Mouse (Mus musculus): ENCODE results near the gene Ambra1.

The Ambra1 gene

DNA sequence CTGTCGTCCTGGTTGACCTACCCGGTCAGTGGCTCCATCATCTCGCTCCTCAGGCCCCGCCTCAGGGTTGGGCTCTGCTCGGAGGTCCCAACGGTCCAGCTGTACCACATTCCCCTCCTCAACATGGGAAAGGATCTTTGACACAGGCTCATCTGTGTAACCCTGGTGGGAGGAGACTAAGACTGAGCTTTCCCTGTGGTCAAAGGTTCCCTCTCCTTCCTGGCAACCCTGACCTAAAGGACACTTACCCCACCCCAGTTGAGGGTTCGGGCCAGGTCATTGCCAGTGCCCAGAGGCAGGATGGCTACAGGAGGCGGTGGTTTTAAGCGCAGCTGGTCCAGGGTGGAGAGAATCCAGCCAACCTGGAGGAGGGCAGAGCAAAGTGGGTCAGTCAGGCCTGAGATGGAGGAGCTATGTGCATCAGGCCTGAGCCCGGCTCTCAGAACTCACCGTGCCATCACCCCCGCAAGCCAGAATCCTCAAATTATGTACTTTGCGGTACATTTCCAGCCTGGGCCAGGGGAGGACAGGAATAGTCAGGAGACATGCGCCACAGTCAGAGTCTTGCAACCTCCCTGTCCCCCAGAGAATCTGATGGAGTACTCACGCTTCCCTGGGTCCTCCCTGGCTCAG is 209.5 kb downstream of the Ambra1 start:
- peak; percentile 24 to 34 for DNase-seq

- DNase-seq = peak; percentile 28 to 55
Measured at GRCm38 (mm10) chr2:91942356-91942755, 212.4 kb downstream of the Ambra1 start.

DNA sequence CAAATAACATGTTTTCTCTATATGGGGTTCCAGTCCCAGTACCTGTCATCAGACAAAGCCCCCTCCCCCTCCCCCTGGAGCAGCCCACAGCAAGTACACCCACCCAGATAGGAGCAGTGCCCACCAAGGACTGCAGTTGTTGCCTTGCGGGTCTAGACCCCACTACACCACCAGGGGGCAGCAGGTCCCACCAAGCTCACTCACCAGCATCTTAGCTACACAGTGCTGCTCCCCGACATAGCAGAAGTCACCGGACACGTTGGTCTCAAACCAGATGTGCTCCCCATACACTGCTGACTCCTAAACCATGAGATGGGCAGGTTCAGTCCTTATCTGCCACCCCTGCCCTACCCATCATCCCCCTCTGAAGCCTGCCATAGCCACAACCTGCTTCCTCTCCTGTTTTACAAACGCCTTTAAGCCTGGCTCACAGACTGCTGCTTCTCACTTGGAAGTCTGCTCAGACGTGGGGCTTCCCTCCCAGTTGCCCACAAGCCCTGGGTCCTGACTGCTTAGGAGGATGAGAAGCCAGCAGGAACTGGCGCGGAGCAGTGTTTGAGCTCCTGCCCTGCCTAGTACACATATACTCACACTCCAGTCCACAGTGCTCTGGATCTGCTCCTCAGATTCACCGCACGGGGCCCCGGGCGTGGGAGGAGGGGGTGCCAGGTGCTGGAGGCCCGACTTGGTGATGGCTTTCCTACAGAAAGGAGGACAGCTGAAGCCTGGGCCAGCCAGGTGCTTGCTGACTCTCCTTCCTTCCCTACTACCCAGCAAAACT is 214.4 kb downstream of the Ambra1 start:
- DNase-seq = peak; percentile 89 to 90

GRCm38 (mm10) chr2:91945483-91945882 is 215.5 kb downstream of the Ambra1 start, which contains the start of gene Gm9821:
Gm9821 (plus strand) TSS chr2:91945703.
- no peak for DNase-seq

DNA sequence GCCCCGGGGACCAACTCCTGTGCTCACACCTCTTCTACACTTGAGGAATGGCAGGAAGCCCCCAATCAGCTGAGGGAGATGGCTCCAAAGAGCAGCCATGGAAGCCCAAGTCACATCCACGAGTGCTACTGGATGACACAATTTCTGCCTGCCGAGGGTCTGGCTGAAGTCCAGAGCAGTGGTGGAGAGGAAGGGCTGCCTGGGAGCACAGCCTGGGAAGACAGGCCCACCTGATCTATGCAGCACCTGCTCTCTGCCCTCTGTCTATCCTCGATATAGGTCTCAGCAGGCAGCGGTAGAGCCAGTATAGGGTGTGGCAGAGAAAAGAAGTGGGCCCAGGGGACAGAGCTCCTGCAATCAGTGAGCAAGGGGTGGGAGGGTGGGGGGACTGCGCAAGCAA is 216.9 kb downstream of the Ambra1 start:
- DNase-seq = peak; percentile 68 to 74

- DNase-seq = peak; percentile 68 to 71
Measured at GRCm38 (mm10) chr2:91947397-91948150, 217.6 kb downstream of the Ambra1 start.

DNA sequence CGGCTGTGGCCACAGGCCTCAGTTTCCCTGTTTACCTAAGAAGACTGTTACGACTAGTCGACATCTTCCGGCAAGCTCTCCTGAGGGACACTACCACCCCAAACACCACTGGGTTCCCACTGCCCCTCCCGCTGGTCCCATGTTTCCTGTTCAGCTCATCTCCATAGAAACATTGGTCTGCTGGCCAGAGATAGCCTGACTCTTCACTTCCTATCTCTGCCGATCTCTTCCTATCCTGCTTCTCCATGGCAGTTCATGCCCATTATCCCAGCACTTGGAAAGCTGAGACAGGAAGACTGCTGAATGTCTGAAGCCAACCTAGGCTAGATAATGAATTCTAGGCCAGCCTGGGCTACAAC is 218.2 kb downstream of the Ambra1 start:
- DNase-seq = no peak

GRCm38 (mm10) chr2:91948792-91949241 is 218.9 kb downstream of the Ambra1 start:
- peak; percentile 63 to 74 for DNase-seq

- peak; percentile 86 to 88 for DNase-seq
Measured at GRCm38 (mm10) chr2:91949411-91950274, 219.7 kb downstream of the Ambra1 start.

DNA sequence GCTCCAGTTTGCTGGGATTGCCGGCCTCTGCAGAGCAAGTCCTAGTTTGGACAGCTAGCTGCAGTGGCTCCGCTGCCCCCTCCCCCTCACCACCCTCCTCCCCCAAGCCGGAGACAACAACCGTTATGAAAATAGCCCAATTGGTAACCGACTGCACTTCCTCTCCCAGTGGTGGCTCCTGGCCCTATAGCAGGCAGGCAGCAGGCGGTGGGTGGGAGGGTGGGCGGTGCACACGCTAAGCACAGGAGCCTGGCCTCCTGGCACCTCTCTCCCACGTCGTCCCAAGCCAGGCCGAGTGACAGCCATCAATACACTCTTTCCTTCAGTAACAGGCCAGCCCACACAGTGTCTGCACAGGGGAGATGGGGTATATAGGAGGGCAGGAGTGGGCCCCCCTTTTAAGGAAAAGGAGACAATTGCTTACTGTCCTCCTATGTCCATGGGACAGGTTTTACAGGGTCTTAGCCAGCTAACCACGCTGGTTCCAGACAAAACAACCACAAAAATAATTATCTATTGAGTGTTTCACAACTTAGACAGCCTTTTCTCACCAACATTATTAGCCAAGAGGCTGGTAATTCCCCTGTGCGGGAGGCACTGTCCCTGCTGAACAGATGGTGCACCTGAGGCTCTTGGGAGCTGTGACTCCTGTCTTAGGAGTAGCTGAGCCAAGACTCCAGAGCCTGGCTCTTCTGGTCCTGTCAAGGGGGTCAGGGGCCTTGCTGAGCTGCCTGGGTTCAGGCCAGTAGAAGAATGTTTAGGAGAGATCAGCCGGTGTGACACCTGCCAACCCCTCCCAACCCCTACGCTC is 220.5 kb downstream of the Ambra1 start:
- peak; percentile 85 to 86 for DNase-seq

- peak; percentile 67 to 77 for DNase-seq
Measured at GRCm38 (mm10) chr2:91953825-91954224, 223.9 kb downstream of the Ambra1 start.

GRCm38 (mm10) chr2:91955121-91955591 is 225.2 kb downstream of the Ambra1 start:
- DNase-seq = peak; percentile 65 to 66

GRCm38 (mm10) chr2:91955875-91956274 is 225.9 kb downstream of the Ambra1 start:
- DNase-seq = peak in 1 of 2 experiments; percentile 25

DNA sequence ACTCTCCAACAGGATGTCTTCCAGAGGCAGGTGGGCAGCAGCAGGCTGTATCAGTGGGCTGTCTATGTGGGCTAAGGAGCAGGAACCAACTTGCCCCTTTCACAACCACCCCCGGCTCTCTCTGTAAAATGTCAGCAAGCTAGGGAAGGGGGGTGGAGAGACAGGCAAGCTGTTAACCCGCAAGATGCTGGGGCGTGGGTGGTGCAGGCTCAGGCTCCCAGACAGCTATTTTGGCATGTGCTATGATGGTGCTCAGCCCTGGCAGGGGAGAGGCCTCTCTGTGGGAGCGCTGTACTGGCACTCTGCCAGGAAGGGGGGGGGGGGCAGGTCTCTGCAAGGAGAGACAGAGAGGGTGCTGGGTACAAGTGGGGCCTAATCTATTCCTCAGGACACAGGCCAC is 227.2 kb downstream of the Ambra1 start:
- peak; percentile 61 to 71 for DNase-seq

GRCm38 (mm10) chr2:91958049-91958448 is 228.1 kb downstream of the Ambra1 start:
- peak in 1 of 2 experiments; percentile 45 for DNase-seq

DNA sequence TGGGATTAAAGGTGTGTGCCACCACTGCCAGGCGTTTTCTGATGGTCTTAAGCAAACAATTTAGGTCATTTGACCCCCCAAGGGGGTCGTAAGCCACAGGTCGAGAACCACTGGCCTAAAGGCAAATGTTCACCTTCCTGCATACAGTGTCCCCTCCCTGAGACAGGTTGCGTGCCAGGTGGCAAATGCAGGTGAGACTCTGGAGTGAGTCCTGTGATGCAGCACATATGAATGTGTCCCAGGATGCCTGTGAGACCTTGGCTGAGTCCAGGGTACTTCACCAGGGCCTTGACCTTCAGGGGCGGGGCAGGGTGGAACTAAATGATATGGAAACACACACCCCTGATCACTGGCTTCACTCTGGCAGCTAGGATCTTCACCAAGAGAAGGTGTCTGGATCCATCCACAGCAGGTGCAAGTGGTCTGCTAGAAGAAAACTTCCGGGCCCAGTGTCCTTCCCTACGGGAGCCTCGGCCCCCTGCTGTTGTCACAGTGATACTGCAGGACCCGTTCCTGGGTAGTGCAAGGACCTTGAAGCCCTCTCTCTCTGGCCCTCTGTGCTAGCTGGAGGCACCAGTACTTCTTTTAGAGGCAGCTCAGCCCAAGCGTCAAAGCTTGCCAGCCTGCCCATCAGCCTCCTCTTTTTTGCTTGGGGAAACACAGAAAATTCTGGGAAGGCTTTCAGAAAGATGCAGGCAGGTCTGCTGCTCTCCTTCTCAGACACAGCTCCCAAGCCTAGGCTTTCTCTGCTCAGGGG is 228.9 kb downstream of the Ambra1 start:
- DNase-seq = peak; percentile 68 to 73

GRCm38 (mm10) chr2:91959544-91960410 is 229.8 kb downstream of the Ambra1 start:
- DNase-seq = peak; percentile 88 to 93

- peak in 1 of 2 experiments; percentile 52 for DNase-seq
Measured at GRCm38 (mm10) chr2:91960459-91960858, 230.5 kb downstream of the Ambra1 start.

All from cerebellum, postnatal 25 days (tissue).